Mouse (Mus musculus) intestine, embryonic 16.5 days (tissue): ENCODE measurements around the gene Ccm2. TPM values are rescaled to one million over a fixed set of nuclear protein-coding genes. Genes with fewer than 3 reads are reported as not detected.

Experiments
- ATAC-seq: fragments of 200-750 bp; cut with Nextera tagmentation; 2 replicates; pipeline ENCODE4 v1.8.0; 2017; ENCODE audit warnings: moderate TSS enrichment, moderate library complexity
- H3K27ac ChIP-seq: fragments of 300-500 bp; sonication (generic); 2 replicates; pipeline ENCODE4 v1.5.1; 2014; ENCODE audit warnings: mild to moderate bottlenecking, low read length
- H3K27me3 ChIP-seq: fragments of 300-500 bp; sonication (generic); replicated peaks from 2 replicates; pipeline ENCODE4 v1.6.1; 2014; ENCODE audit warnings: low read length, control low read depth, mixed read lengths; ENCODE audit not compliant: control insufficient read depth, insufficient read depth
- H3K36me3 ChIP-seq: fragments of 300-500 bp; sonication (generic); 2 replicates; pipeline ENCODE4 v1.6.1; 2014; ENCODE audit warnings: low read length, control low read depth; ENCODE audit not compliant: control insufficient read depth, insufficient read depth
- H3K4me1 ChIP-seq: fragments of 300-500 bp; sonication (generic); 2 replicates; pipeline ENCODE4 v1.6.1; 2014; ENCODE audit warnings: low read length, control low read depth, mixed read lengths; ENCODE audit not compliant: control insufficient read depth, insufficient read depth
- H3K4me2 ChIP-seq: fragments of 300-500 bp; sonication (generic); 2 replicates; pipeline ENCODE4 v1.6.1; 2014; ENCODE audit warnings: low read depth, low read length, control low read depth
- H3K4me3 ChIP-seq: fragments of 300-500 bp; sonication (generic); 2 replicates; pipeline ENCODE4 v1.5.1; 2014; ENCODE audit warnings: mild to moderate bottlenecking, low read length
- H3K9ac ChIP-seq: fragments of 300-500 bp; sonication (generic); 2 replicates; pipeline ENCODE4 v1.6.1; 2014; ENCODE audit warnings: low read depth, low read length
- H3K9me3 ChIP-seq: fragments of 300-500 bp; sonication (generic); 2 replicates; pipeline ENCODE4 v1.6.1; 2016; ENCODE audit warnings: low read length, control low read depth; ENCODE audit not compliant: control insufficient read depth
- WGBS: fragments of 180-500 bp; shearing (Covaris S2); extraction: QIAGEN DNeasy Blood & Tissue Kit; methylation state at CpG from one replicate; pipeline ENCODE4 v1.1.7; 2014; 5-methylcytosine and 5-hydroxymethylcytosine counted together
- polyA plus RNA-seq: library from polyadenylated mRNA; unstranded; fragments of >200 nt; fragmentation: Nextera tagmentation; extraction: Ambion mirVana; gene quantifications from 2 replicates; pipeline ENCODE4 v1.2.1, GENCODE M21; 2015

Gene Ccm2
- polyA plus RNA-seq, 1 experiment from 2014 or later = 69.9 TPM

DNA sequence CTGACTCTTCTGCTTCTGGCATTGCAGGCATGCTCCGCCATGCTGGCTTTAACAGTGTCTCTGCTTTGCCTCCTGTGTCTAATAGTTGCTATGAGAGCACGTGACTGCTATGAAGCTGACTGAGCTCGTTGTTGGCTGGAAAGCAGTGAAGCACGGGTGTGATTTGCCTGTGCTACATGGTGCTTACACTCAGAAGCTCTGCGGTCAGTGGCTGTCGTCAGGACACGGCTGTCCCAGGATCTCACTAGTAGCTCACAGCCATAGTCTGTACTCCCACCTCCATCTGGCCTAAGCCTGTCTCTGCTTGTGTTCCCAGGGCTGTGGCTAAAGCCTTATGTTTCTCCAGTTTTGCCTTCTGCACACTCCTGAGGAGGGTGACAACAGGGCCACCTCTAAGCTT lies 41.6 kb downstream of the Ccm2 start:
- Histone ChIP-seq H3K9me3 (no peaks in the 10 kb centered on the region), H3K36me3 (peaks cover 41% of the 10 kb centered on the region), H3K27ac (no peak overlapping the region), H3K4me1 (no peaks in the 10 kb centered on the region; the same call in 1 of the 2 replicates), H3K4me2 (no peak overlapping the region), H3K27me3 (no peaks in the 10 kb centered on the region), H3K4me3 (no peak overlapping the region), H3K9ac (no peak overlapping the region)
- WGBS = 87% methylated on average over 7 of the region's 7 CpGs
- ATAC-seq = no peak

DNA sequence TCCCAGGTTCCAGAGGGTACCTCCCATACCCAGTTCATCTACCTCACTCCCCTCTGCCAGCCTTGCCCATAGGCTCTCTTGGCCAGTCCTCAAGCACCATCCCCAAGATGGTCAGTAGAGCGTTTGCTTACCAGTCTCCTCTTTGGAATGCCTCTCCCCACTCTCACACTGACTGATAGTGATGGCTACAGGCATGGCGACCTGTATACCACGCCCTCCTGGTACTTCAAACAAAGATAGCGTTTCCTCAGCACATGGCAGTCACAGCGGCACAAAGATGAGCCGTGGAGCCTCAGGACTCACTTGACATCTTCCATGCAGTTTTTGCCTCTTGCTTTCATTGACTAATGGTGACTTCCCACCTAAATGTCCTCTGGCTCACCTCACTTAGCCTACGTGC lies 43.2 kb downstream of the Ccm2 start:
- no peak overlapping the region for H3K27ac ChIP-seq
- H3K4me2 ChIP-seq = no peak overlapping the region
- WGBS = 83% methylated on average over 7 of the region's 7 CpGs
- H3K9ac ChIP-seq = no peak overlapping the region
- H3K27me3 ChIP-seq = no peaks in the 10 kb centered on the region
- no peaks in the 10 kb centered on the region for H3K9me3 ChIP-seq
- no peaks in the 10 kb centered on the region; the same call in 1 of the 2 replicates for H3K4me1 ChIP-seq
- no peak for ATAC-seq
- H3K4me3 ChIP-seq = no peak overlapping the region
- peaks cover 42% of the 10 kb centered on the region for H3K36me3 ChIP-seq

DNA sequence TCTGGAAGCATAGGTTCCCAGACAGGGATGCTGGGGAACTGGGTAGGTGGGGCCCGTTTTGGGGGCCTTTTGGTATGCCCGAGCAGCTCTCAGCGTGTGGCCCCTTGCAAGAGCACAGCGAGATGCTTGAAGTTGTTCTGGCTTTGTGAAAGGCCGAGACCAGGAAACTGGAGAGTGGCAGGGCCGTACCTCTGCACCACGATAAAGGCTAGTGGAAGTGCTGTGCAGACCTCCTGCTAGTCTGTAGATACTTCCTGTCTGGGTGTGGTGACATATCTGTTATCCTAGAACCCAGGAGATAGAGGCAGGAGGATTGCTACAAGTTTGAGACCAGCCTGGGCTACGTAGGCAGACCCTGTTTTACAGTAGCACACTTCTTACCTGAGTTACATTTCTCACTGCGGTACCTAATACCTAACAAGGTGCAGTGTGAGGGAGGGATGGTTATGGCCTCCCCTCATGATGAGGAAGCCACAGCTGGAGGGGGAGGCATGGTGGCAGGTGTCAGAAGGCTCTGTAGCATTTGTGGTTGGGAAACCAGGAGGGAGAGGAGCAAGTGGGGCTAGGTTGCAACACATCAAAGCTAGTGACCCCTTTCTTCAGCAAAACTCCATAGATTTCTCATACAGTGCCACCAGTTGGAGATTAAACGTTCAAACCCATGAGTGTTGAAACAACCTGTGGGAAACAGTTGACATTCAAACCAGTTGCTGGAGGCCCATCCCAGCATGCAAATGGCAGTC lies 44.4 kb downstream of the Ccm2 start:
- H3K27ac ChIP-seq = no peak overlapping the region
- 84% methylated on average over 10 of the region's 10 CpGs for WGBS
- no peak overlapping the region for H3K4me2 ChIP-seq
- no peak for ATAC-seq
- H3K9ac ChIP-seq = no peak overlapping the region
- peaks cover 49% of the 10 kb centered on the region for H3K36me3 ChIP-seq
- no peaks in the 10 kb centered on the region for H3K27me3 ChIP-seq
- no peaks in the 10 kb centered on the region; the same call in 1 of the 2 replicates for H3K4me1 ChIP-seq
- H3K4me3 ChIP-seq = no peak overlapping the region
- no peaks in the 10 kb centered on the region for H3K9me3 ChIP-seq

DNA sequence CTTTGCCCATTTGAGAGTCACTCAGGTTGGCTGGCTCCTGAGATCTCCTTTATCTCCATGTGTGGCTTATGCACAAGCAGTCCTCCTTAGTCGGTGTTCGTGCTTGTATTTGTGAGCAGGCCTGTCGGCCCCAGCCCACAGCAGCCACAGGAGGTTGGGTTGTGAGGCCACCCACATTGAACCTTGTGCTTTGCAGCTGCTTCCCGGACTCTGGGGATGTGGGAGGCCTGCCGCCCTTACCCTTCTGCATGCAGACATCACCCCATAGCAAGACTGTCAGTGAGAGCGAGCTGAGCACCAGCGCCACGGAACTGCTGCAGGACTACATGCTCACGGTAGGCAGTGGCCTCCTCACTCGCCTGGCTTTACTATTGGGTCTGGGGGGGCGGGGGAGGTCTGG lies 46.7 kb downstream of the Ccm2 start:
- H3K27me3 ChIP-seq = no peaks in the 10 kb centered on the region
- no peaks in the 10 kb centered on the region for H3K9me3 ChIP-seq
- 56% methylated on average over 11 of the region's 11 CpGs for WGBS
- H3K4me3 ChIP-seq = no peak overlapping the region
- peak overlapping the region; percentile 18; the same call in 1 of the 2 replicates for H3K27ac ChIP-seq
- H3K36me3 ChIP-seq = peaks cover 52% of the 10 kb centered on the region
- H3K4me2 ChIP-seq = no peak overlapping the region
- H3K9ac ChIP-seq = no peak overlapping the region
- H3K4me1 ChIP-seq = 0 out of 2 replicates have a peak, but pooled peaks cover 5% of the 10 kb centered on the region
- ATAC-seq = no peak

DNA sequence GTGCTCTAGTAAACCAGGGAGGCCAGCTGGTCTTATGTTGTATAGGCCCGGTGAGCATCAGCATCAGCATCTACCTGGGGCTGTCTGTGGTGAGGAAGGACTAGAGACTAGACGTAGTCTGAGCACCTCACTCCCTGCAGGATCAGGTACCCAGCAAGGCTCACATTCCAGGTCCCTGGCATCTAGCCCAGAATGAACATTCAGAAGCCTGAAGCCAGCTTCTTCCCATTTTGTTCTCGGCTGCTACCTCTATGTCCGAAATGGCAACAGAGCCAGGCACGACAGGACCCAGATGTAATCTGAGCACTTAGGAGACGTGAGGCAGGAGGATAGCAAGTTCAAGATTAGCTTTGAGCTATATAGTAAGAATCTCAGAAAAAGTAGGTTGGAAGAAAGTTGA lies 48.2 kb downstream of the Ccm2 start:
- Histone ChIP-seq H3K4me1 (peaks cover 14% of the 10 kb centered on the region), H3K27ac (no peak overlapping the region), H3K27me3 (no peaks in the 10 kb centered on the region), H3K9ac (no peak overlapping the region), H3K4me3 (no peak overlapping the region), H3K4me2 (no peak overlapping the region), H3K9me3 (no peaks in the 10 kb centered on the region), H3K36me3 (peaks cover 44% of the 10 kb centered on the region)
- 76% methylated on average over 6 of the region's 6 CpGs for WGBS
- no peak for ATAC-seq

DNA sequence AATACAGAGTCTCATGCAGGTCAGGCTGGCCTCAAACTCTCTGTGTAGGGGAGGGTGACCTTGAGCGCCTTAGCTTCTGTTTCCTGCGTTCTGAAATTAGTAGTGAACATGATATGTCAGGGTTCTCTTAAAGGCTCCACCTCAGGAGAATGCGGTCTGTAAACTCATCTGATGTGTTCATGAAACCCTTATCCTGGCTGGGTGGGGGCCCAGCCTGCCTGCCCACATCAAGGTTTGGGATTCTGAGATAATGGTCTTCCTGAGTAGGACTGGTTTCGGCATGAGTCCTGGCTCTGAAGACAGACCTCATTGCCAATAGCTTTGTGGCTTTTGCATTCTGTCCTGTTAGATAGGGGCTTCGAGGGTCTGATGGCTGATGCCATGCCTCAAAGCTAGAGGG lies 48.7 kb downstream of the Ccm2 start:
- no peak overlapping the region for H3K9ac ChIP-seq
- H3K36me3 ChIP-seq = peaks cover 42% of the 10 kb centered on the region
- H3K4me3 ChIP-seq = no peak overlapping the region
- no peak overlapping the region for H3K27ac ChIP-seq
- no peaks in the 10 kb centered on the region for H3K9me3 ChIP-seq
- peaks cover 14% of the 10 kb centered on the region for H3K4me1 ChIP-seq
- WGBS = 93% methylated on average over 5 of the region's 5 CpGs
- H3K27me3 ChIP-seq = no peaks in the 10 kb centered on the region
- ATAC-seq = no peak
- H3K4me2 ChIP-seq = no peak overlapping the region

DNA sequence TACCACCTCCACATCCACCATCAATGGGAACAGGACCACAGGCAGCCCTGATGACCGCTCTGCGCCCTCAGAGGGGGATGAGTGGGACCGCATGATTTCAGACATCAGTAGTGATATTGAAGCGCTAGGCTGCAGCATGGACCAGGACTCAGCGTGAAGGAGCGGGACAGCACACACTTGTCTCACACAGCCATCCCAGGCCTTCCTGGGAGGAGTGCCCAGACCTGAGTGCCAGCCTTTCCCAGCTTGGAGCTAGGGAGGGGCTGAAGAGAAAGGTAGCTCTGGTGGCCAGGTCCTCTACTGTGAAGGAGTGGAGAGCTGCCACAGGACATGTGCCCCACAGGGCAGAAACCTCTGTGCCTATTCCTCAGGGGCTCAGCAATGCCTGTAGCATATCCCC lies 49.5 kb downstream of the Ccm2 start:
- no peaks in the 10 kb centered on the region for H3K9me3 ChIP-seq
- ATAC-seq = no peak
- no peak overlapping the region for H3K4me2 ChIP-seq
- H3K27ac ChIP-seq = no peak overlapping the region
- H3K36me3 ChIP-seq = peaks cover 36% of the 10 kb centered on the region
- H3K4me3 ChIP-seq = no peak overlapping the region
- H3K27me3 ChIP-seq = no peaks in the 10 kb centered on the region
- H3K4me1 ChIP-seq = peaks cover 14% of the 10 kb centered on the region
- 95% methylated on average over 6 of the region's 6 CpGs for WGBS
- H3K9ac ChIP-seq = no peak overlapping the region

DNA sequence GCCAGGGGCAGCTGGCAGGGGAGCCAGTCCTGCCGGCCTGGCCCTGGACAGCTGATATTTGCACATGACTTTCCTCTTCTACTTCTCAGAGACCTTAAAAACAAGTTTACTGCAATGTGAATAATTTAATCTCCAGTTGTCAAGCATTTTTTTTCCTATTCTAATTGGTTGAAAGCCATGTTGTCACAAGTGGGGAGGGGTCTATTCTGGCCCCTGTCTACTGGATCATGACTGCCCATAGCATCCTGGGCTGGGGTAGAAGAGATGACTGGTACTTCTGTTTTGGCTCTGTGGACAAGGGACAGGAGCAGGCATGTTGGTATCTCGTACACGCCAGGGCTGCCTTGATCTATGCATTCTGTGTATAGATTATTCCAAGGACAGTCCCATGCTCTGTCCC lies 49.9 kb downstream of the Ccm2 start:
- no peak overlapping the region for H3K9ac ChIP-seq
- no peak for ATAC-seq
- H3K4me2 ChIP-seq = no peak overlapping the region
- H3K36me3 ChIP-seq = peaks cover 32% of the 10 kb centered on the region
- no peak overlapping the region for H3K4me3 ChIP-seq
- peaks cover 14% of the 10 kb centered on the region for H3K4me1 ChIP-seq
- no peak overlapping the region for H3K27ac ChIP-seq
- WGBS = 88% methylated on average over 3 of the region's 3 CpGs
- no peaks in the 10 kb centered on the region for H3K27me3 ChIP-seq
- no peaks in the 10 kb centered on the region for H3K9me3 ChIP-seq

DNA sequence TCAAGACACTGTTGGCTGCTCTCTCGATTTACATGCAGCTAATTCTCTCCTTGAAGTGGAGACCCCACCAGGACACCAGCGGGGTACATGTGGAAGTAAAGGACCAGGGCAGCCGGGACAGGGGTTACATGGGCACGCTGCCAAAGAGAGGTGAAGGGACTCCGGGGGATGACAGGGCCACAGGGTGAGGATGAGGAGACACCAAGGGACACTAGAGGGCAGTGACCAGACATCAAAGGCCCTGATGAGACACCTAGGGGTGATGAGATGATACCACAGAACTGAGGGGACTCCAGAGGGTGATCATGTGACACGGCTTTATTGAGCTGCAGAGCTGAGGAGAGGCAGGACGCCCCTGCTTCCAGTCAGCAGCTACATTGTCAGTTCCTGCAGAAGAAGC lies 50.8 kb downstream of the Ccm2 start:
- Histone ChIP-seq H3K4me2 (no peak overlapping the region), H3K27me3 (no peaks in the 10 kb centered on the region), H3K36me3 (peaks cover 25% of the 10 kb centered on the region), H3K4me1 (peaks cover 14% of the 10 kb centered on the region), H3K9me3 (no peaks in the 10 kb centered on the region), H3K4me3 (no peak overlapping the region), H3K9ac (no peak overlapping the region), H3K27ac (no peak overlapping the region)
- 72% methylated on average over 7 of the region's 7 CpGs for WGBS
- no peak for ATAC-seq
